Mouse (Mus musculus): ENCODE data around the gene Atrnl1. TPM values are rescaled to one million over a fixed set of nuclear protein-coding genes. Genes with fewer than 3 reads are reported as not detected.
A peak's percentile ranks its signal among the peaks of the same experiment; 100 is the strongest.

The Atrnl1 gene
- total RNA-seq (2012; rRNA removed) = 6.3 and 6.7 TPM in 2 replicates

DNA sequence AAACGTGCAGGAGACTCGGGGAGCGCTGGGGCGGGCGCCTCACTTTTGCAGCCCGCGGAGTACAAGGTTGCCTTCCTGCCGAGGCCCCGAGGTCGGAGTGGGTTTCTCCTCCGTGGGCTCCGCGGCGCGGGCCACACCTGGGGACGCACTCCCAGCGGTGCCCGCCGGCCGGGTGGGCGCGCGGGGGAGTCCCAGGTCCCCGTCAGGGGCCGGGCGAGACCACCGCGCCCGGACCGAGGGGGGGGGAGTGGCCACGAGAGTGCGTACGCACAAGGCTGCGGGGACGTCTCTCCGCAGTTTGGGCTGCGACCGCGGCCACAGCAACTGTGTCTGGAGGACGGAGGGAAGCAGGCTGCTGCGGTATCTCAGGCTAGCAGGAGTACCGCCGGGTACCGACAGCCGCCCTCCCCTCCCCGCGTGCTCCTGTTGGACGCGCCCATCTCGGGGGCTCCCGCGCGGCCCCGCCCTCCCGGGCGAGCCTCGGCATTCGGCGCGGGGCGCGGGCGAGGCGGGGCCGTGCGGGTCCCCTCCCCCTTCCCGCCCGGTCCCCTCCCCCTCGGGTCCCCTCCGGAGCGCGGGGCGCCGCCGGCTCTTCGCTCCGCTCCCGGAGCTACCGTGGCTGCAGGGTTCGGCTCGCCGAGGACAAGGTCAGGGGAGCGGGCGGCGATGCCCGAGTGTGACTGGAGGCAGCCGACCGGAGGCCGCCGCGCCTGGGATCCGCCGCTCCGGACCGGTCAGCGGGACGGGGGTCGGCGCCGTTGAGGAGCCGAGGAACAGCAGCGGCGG, at the start of gene Atrnl1:
Gene Atrnl1, plus strand, starts transcription at position 559 of the 786 bp plus-strand sequence.
- H3K9ac ChIP-seq (ENCODE audit: insufficient read depth, low read depth, low read length, poor library complexity, severe bottlenecking) = peak within 1 kb of the TSS; percentile 97
- no peak for TF ChIP-seq ZC3H11A (IDR thresholded peaks at IDR 0.05; ENCODE audit: borderline replicate concordance, low read depth, low read length)
- TF ChIP-seq ZNF384 (IDR thresholded peaks at IDR 0.05; ENCODE audit: low read depth, low read length) = 0 out of 2 replicates have a peak, but pooled peaks have one; percentile 81
- 0 out of 2 replicates have a peak, but pooled peaks have one; percentile 12 for TF ChIP-seq HCFC1 (IDR thresholded peaks at IDR 0.05; ENCODE audit: borderline replicate concordance, insufficient read depth, low read length)
- no peak for TF ChIP-seq MAFK (IDR thresholded peaks at IDR 0.05; ENCODE audit: insufficient read depth, low read depth, low read length)
- peaks cover 0 to 3% of the 10 kb centered on the region in 2 experiments; a peak in 3 of 4 replicates for H3K4me1 ChIP-seq (ENCODE audit: control insufficient read depth in 2 of 2, insufficient read depth in 2 of 2, low read length in 2 of 2, poor library complexity in 1 of 2)
- peak within 1 kb of the TSS; percentile 90; the same call in 1 of the 2 replicates for H3K27ac ChIP-seq (ENCODE audit: insufficient read depth, low read depth, low read length, poor library complexity, severe bottlenecking)
- no peaks in the 10 kb centered on the region for H3K9me3 ChIP-seq (ENCODE audit: control insufficient read depth, insufficient read depth, low read depth, low read length)
- in situ Hi-C loops (cut with MboI; ENCODE audit: low sequenced_read_pairs in 2 of 2, unreplicated experiment in 2 of 2) = no loop called here
- peak within 1 kb of the TSS; percentile 88 to 97 for H3K4me3 ChIP-seq (ENCODE audit: insufficient read depth in 1 of 2, low read depth in 1 of 2, low read length in 2 of 2, poor library complexity in 1 of 2, severe bottlenecking in 1 of 2)
- no peaks in the 10 kb centered on the region for H3K36me3 ChIP-seq (ENCODE audit: control insufficient read depth, insufficient read depth, low read length, poor library complexity, severe bottlenecking)
- DNase-seq (ENCODE audit: low read depth, low spot score) = peak; percentile 60

- TF ChIP-seq ZNF384 (IDR thresholded peaks at IDR 0.05; ENCODE audit: low read depth, low read length) (no peak), HCFC1 (IDR thresholded peaks at IDR 0.05; ENCODE audit: borderline replicate concordance, insufficient read depth, low read length) (no peak), CHD2 (IDR thresholded peaks at IDR 0.05; ENCODE audit: low read depth, low read length) (no peak), ZC3H11A (IDR thresholded peaks at IDR 0.05; ENCODE audit: borderline replicate concordance, low read depth, low read length) (no peak), MAFK (IDR thresholded peaks at IDR 0.05; ENCODE audit: insufficient read depth, low read depth, low read length) (no peak)
- Histone ChIP-seq H3K27ac (ENCODE audit: insufficient read depth, low read depth, low read length, poor library complexity, severe bottlenecking) (no peak overlapping the region), H3K9ac (ENCODE audit: insufficient read depth, low read depth, low read length, poor library complexity, severe bottlenecking) (no peak overlapping the region), H3K4me3 (ENCODE audit: insufficient read depth in 1 of 2, low read depth in 1 of 2, low read length in 2 of 2, poor library complexity in 1 of 2, severe bottlenecking in 1 of 2) (no peak overlapping the region), H3K36me3 (ENCODE audit: control insufficient read depth, insufficient read depth, low read length, poor library complexity, severe bottlenecking) (no peaks in the 10 kb centered on the region), H3K9me3 (ENCODE audit: control insufficient read depth, insufficient read depth, low read depth, low read length) (no peaks in the 10 kb centered on the region), H3K4me1 (ENCODE audit: control insufficient read depth in 2 of 2, insufficient read depth in 2 of 2, low read length in 2 of 2, poor library complexity in 1 of 2) (no peaks in the 10 kb centered on the region)
- no peak for DNase-seq (ENCODE audit: low read depth, low spot score)
- in situ Hi-C loops (cut with MboI; ENCODE audit: low sequenced_read_pairs in 2 of 2, unreplicated experiment in 2 of 2) = no loop called here
These were observed 49.3 kb upstream of the Atrnl1 start for GRCm38 (mm10) chr19:57561486-57561885.

- no peaks in the 10 kb centered on the region for H3K36me3 ChIP-seq (ENCODE audit: control insufficient read depth, insufficient read depth, low read length, poor library complexity, severe bottlenecking)
- no peak overlapping the region for H3K27ac ChIP-seq (ENCODE audit: insufficient read depth, low read depth, low read length, poor library complexity, severe bottlenecking)
- H3K4me1 ChIP-seq (ENCODE audit: control insufficient read depth in 2 of 2, insufficient read depth in 2 of 2, low read length in 2 of 2, poor library complexity in 1 of 2) = no peaks in the 10 kb centered on the region
- no peak for TF ChIP-seq CHD2 (IDR thresholded peaks at IDR 0.05; ENCODE audit: low read depth, low read length)
- no peak for TF ChIP-seq ZNF384 (IDR thresholded peaks at IDR 0.05; ENCODE audit: low read depth, low read length)
- no peak for TF ChIP-seq ZC3H11A (IDR thresholded peaks at IDR 0.05; ENCODE audit: borderline replicate concordance, low read depth, low read length)
- no peak for TF ChIP-seq HCFC1 (IDR thresholded peaks at IDR 0.05; ENCODE audit: borderline replicate concordance, insufficient read depth, low read length)
- no peak for TF ChIP-seq MAFK (IDR thresholded peaks at IDR 0.05; ENCODE audit: insufficient read depth, low read depth, low read length)
- H3K4me3 ChIP-seq (ENCODE audit: insufficient read depth in 1 of 2, low read depth in 1 of 2, low read length in 2 of 2, poor library complexity in 1 of 2, severe bottlenecking in 1 of 2) = no peak overlapping the region
- no peaks in the 10 kb centered on the region for H3K9me3 ChIP-seq (ENCODE audit: control insufficient read depth, insufficient read depth, low read depth, low read length)
- in situ Hi-C loops (cut with MboI; ENCODE audit: low sequenced_read_pairs in 2 of 2, unreplicated experiment in 2 of 2) = no loop called here
- no peak for DNase-seq (ENCODE audit: low read depth, low spot score)
- H3K9ac ChIP-seq (ENCODE audit: insufficient read depth, low read depth, low read length, poor library complexity, severe bottlenecking) = no peak overlapping the region
These were observed 41.8 kb upstream of the Atrnl1 start for GRCm38 (mm10) chr19:57569040-57569439.

GRCm38 (mm10) chr19:57572360-57573237, 38.2 kb upstream of the Atrnl1 start:
- Histone ChIP-seq H3K9me3 (ENCODE audit: control insufficient read depth, insufficient read depth, low read depth, low read length) (no peaks in the 10 kb centered on the region), H3K4me1 (ENCODE audit: control insufficient read depth in 2 of 2, insufficient read depth in 2 of 2, low read length in 2 of 2, poor library complexity in 1 of 2) (peaks cover 3 to 8% of the 10 kb centered on the region in 2 experiments; a peak in 1 of 4 replicates), H3K9ac (ENCODE audit: insufficient read depth, low read depth, low read length, poor library complexity, severe bottlenecking) (no peak overlapping the region), H3K36me3 (ENCODE audit: control insufficient read depth, insufficient read depth, low read length, poor library complexity, severe bottlenecking) (no peaks in the 10 kb centered on the region), H3K4me3 (ENCODE audit: insufficient read depth in 1 of 2, low read depth in 1 of 2, low read length in 2 of 2, poor library complexity in 1 of 2, severe bottlenecking in 1 of 2) (no peak overlapping the region), H3K27ac (ENCODE audit: insufficient read depth, low read depth, low read length, poor library complexity, severe bottlenecking) (no peak overlapping the region)
- no peak for DNase-seq (ENCODE audit: low read depth, low spot score)
- in situ Hi-C loops (cut with MboI; ENCODE audit: low sequenced_read_pairs in 2 of 2, unreplicated experiment in 2 of 2) = no loop called here
- TF ChIP-seq ZNF384 (IDR thresholded peaks at IDR 0.05; ENCODE audit: low read depth, low read length) (no peak), CHD2 (IDR thresholded peaks at IDR 0.05; ENCODE audit: low read depth, low read length) (no peak), HCFC1 (IDR thresholded peaks at IDR 0.05; ENCODE audit: borderline replicate concordance, insufficient read depth, low read length) (no peak), ZC3H11A (IDR thresholded peaks at IDR 0.05; ENCODE audit: borderline replicate concordance, low read depth, low read length) (no peak), MAFK (IDR thresholded peaks at IDR 0.05; ENCODE audit: insufficient read depth, low read depth, low read length) (no peak)
